ENCODE assay signal across 17 mouse cellular contexts in the genomic region with DNA sequence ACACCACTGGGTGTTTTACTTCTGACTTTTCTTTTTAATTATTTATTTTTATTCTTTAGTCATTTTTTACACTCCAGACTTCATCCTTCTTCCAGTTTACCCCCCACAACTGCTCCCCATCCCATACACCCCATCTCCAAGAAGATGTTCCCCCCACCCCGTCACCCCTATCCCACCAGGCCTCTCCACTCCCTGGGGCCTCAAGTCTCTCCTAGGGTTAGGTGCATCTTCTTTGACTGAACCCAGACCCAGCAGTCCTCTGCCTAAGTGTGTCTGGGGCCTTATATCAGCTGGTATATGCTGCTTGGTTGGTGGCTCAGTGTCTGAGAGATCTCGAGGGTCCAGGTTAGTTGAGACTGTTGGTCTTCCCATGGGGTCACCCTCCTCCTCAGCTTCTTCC.
"Had no signal": no experiment of that assay in that cellular context is flagged by ENCODE, and none has a peak within 500 bp of the region (broad histone marks: within the 10 kb centered on the region; RNA-seq: fewer than 3 reads in every experiment).

No protein-coding gene starts in this region.

- DNase-seq: kidney, adult 11 months; kidney, postnatal 36 days; layer of hippocampus, adult 9-11 months; layer of hippocampus, postnatal 36 days; lung, adult 18-20 months; lung, postnatal 10 days; lung, postnatal 4 days; retina, postnatal 1 day; right cerebral cortex, postnatal 4 days; spleen, adult 18-20 months; thymus, adult 18-20 months; thymus, postnatal 14 days had no signal

- H3K4me3 ChIP-seq: limb, embryonic 13.5 days; midbrain, embryonic 12.5 days; myocyte; neural tube, embryonic 12.5 days had no signal

- H3K9me3 ChIP-seq: limb, embryonic 13.5 days; midbrain, embryonic 12.5 days; neural tube, embryonic 12.5 days had no signal

- H3K4me2 ChIP-seq: limb, embryonic 13.5 days; midbrain, embryonic 12.5 days; neural tube, embryonic 12.5 days had no signal

- H3K4me1 ChIP-seq: limb, embryonic 13.5 days had no signal

- H3K27ac ChIP-seq: limb, embryonic 13.5 days; liver, embryonic 14.5 days; midbrain, embryonic 12.5 days; neural tube, embryonic 12.5 days had no signal

- H3K27me3 ChIP-seq: midbrain, embryonic 12.5 days; neural tube, embryonic 12.5 days had no signal

- H3K9ac ChIP-seq: limb, embryonic 13.5 days; liver, embryonic 14.5 days; midbrain, embryonic 12.5 days; neural tube, embryonic 12.5 days had no signal
